Mouse (Mus musculus): ENCODE data around the gene Tex48. TPM values are rescaled to one million over a fixed set of nuclear protein-coding genes. Genes with fewer than 3 reads are reported as not detected.
A peak's percentile ranks its signal among the peaks of the same experiment; 100 is the strongest.

The Tex48 gene
- polyA plus RNA-seq, 1 experiment, result not detected

GRCm38 (mm10) chr4:63595259-63595658, 27.0 kb downstream of the Tex48 start:
- H3K79me2 ChIP-seq (ENCODE audit: control insufficient read depth, insufficient read depth), result no peaks in the 10 kb centered on the region
- H3K4me2 ChIP-seq (ENCODE audit: low read depth), result peak overlapping the region; percentile 64
- TF ChIP-seq POLR2AphosphoS2 (IDR thresholded peaks at IDR 0.05; ENCODE audit: insufficient read length, low read depth) (no peak), SRF (IDR thresholded peaks at IDR 0.05; ENCODE audit: control insufficient read depth, insufficient read length, low read depth) (no peak), E2F4 (IDR thresholded peaks at IDR 0.05; ENCODE audit: insufficient read depth) (no peak)
- no peak overlapping the region for H3K4me3 ChIP-seq
- H3K27me3 ChIP-seq (ENCODE audit: control insufficient read depth, insufficient read depth, insufficient read length), result no peaks in the 10 kb centered on the region
- H3ac ChIP-seq (ENCODE audit: control insufficient read depth, insufficient read length), result no peak overlapping the region
- no peaks in the 10 kb centered on the region for H3K36me3 ChIP-seq (ENCODE audit: control insufficient read depth, insufficient read depth)

GRCm38 (mm10) chr4:63594459-63595110, 27.6 kb downstream of the Tex48 start:
- Histone ChIP-seq H3K4me2 (ENCODE audit: low read depth) (peak overlapping the region; percentile 64), H3K36me3 (ENCODE audit: control insufficient read depth, insufficient read depth) (no peaks in the 10 kb centered on the region), H3K4me3 (no peak overlapping the region), H3K27me3 (ENCODE audit: control insufficient read depth, insufficient read depth, insufficient read length) (no peaks in the 10 kb centered on the region), H3ac (ENCODE audit: control insufficient read depth, insufficient read length) (no peak overlapping the region), H3K79me2 (ENCODE audit: control insufficient read depth, insufficient read depth) (no peaks in the 10 kb centered on the region)
- TF ChIP-seq TCF12 (IDR thresholded peaks at IDR 0.05; ENCODE audit: insufficient read depth, poor library complexity, severe bottlenecking) (peak; percentile 63), TCF3 (IDR thresholded peaks at IDR 0.05; ENCODE audit: insufficient read length, low read depth) (no peak), USF1 (IDR thresholded peaks at IDR 0.05; ENCODE audit: low read depth) (no peak), MYOD1 (IDR thresholded peaks at IDR 0.05; ENCODE audit: control insufficient read depth in 1 of 3, insufficient read length in 2 of 3, low read depth in 2 of 3) (peak; percentile 29 to 83 (median 73)), MAX (IDR thresholded peaks at IDR 0.05; ENCODE audit: low read depth) (no peak), CEBPB (IDR thresholded peaks at IDR 0.05; ENCODE audit: insufficient read depth, poor library complexity, severe bottlenecking) (no peak), E2F4 (IDR thresholded peaks at IDR 0.05; ENCODE audit: insufficient read depth) (no peak), REST (IDR thresholded peaks at IDR 0.05; ENCODE audit: insufficient read depth, insufficient read length) (no peak), POLR2AphosphoS2 (IDR thresholded peaks at IDR 0.05; ENCODE audit: insufficient read length, low read depth) (no peak), POLR2A (IDR thresholded peaks at IDR 0.05; ENCODE audit: insufficient read length, low read depth) (no peak), MYOG (IDR thresholded peaks at IDR 0.05; ENCODE audit: control insufficient read depth in 1 of 3, insufficient read depth in 1 of 3, insufficient read length in 2 of 3, low read depth in 2 of 3) (peak in 2 of 3 experiments; percentile 16 to 85), SRF (IDR thresholded peaks at IDR 0.05; ENCODE audit: control insufficient read depth, insufficient read length, low read depth) (peak; percentile 73)

- TF ChIP-seq MYOD1 (IDR thresholded peaks at IDR 0.05; ENCODE audit: control insufficient read depth in 1 of 3, insufficient read length in 2 of 3, low read depth in 2 of 3), result no peak
- TF ChIP-seq REST (IDR thresholded peaks at IDR 0.05; ENCODE audit: insufficient read depth, insufficient read length), result no peak
- no peak for TF ChIP-seq CEBPB (IDR thresholded peaks at IDR 0.05; ENCODE audit: insufficient read depth, poor library complexity, severe bottlenecking)
- no peak for TF ChIP-seq E2F4 (IDR thresholded peaks at IDR 0.05; ENCODE audit: insufficient read depth)
- TF ChIP-seq TCF3 (IDR thresholded peaks at IDR 0.05; ENCODE audit: insufficient read length, low read depth), result no peak
- no peak overlapping the region for H3K4me3 ChIP-seq
- H3K27me3 ChIP-seq (ENCODE audit: control insufficient read depth, insufficient read depth, insufficient read length), result no peaks in the 10 kb centered on the region
- no peaks in the 10 kb centered on the region for H3K36me3 ChIP-seq (ENCODE audit: control insufficient read depth, insufficient read depth)
- no peaks in the 10 kb centered on the region for H3K79me2 ChIP-seq (ENCODE audit: control insufficient read depth, insufficient read depth)
- H3ac ChIP-seq (ENCODE audit: control insufficient read depth, insufficient read length), result no peak overlapping the region
- H3K4me2 ChIP-seq (ENCODE audit: low read depth), result no peak overlapping the region
Observed at GRCm38 (mm10) chr4:63590538-63590937, 31.7 kb downstream of the Tex48 start.

GRCm38 (mm10) chr4:63589987-63590386, 32.2 kb downstream of the Tex48 start:
- H3K36me3 ChIP-seq (ENCODE audit: control insufficient read depth, insufficient read depth), result no peaks in the 10 kb centered on the region
- H3ac ChIP-seq (ENCODE audit: control insufficient read depth, insufficient read length), result no peak overlapping the region
- no peaks in the 10 kb centered on the region for H3K79me2 ChIP-seq (ENCODE audit: control insufficient read depth, insufficient read depth)
- H3K4me3 ChIP-seq, result no peak overlapping the region
- no peak overlapping the region for H3K4me2 ChIP-seq (ENCODE audit: low read depth)
- no peaks in the 10 kb centered on the region for H3K27me3 ChIP-seq (ENCODE audit: control insufficient read depth, insufficient read depth, insufficient read length)
- TF ChIP-seq TCF12 (IDR thresholded peaks at IDR 0.05; ENCODE audit: insufficient read depth, poor library complexity, severe bottlenecking) (no peak), MYOD1 (IDR thresholded peaks at IDR 0.05; ENCODE audit: control insufficient read depth in 1 of 3, insufficient read length in 2 of 3, low read depth in 2 of 3) (peak in 2 of 3 experiments; percentile 15 to 55), MYOG (IDR thresholded peaks at IDR 0.05; ENCODE audit: control insufficient read depth in 1 of 3, insufficient read depth in 1 of 3, insufficient read length in 2 of 3, low read depth in 2 of 3) (peak in 1 of 3 experiments; percentile 48), USF1 (IDR thresholded peaks at IDR 0.05; ENCODE audit: low read depth) (no peak)

- H3K4me2 ChIP-seq (ENCODE audit: low read depth), result no peak overlapping the region
- no peak overlapping the region for H3K4me3 ChIP-seq
- TF ChIP-seq POLR2AphosphoS2 (IDR thresholded peaks at IDR 0.05; ENCODE audit: insufficient read length, low read depth) (peak; percentile 7), USF1 (IDR thresholded peaks at IDR 0.05; ENCODE audit: low read depth) (no peak), SRF (IDR thresholded peaks at IDR 0.05; ENCODE audit: control insufficient read depth, insufficient read length, low read depth) (no peak)
- peaks cover 20% of the 10 kb centered on the region for H3K36me3 ChIP-seq (ENCODE audit: control insufficient read depth, insufficient read depth)
- no peak overlapping the region for H3ac ChIP-seq (ENCODE audit: control insufficient read depth, insufficient read length)
- no peaks in the 10 kb centered on the region for H3K27me3 ChIP-seq (ENCODE audit: control insufficient read depth, insufficient read depth, insufficient read length)
- no peaks in the 10 kb centered on the region for H3K79me2 ChIP-seq (ENCODE audit: control insufficient read depth, insufficient read depth)
Observed at GRCm38 (mm10) chr4:63586240-63586639, 36.0 kb downstream of the Tex48 start.

Measured in myocyte (in vitro differentiated cells).